Mouse (Mus musculus) adrenal gland, adult 18-20 months (tissue): ENCODE measurements around the gene Eif3k. TPM values are rescaled to one million over a fixed set of nuclear protein-coding genes. Genes with fewer than 3 reads are reported as not detected.

Experiments
- DNase-seq, 2 experiments: peaks; one replicate each; pipeline ENCODE4 v3.0.0; 2021 to 2022; ENCODE audit warnings: low spot score in 2 of 2
- total RNA-seq, 2 experiments: library from RNA; stranded (reverse); gene quantifications; 1 replicate in 1 of 2; 2 replicates in 1 of 2; pipeline ENCODE4 v1.2.3; 2021

The Eif3k gene
- total RNA-seq, 2 experiments from 2014 or later = 227 to 253 TPM

DNA sequence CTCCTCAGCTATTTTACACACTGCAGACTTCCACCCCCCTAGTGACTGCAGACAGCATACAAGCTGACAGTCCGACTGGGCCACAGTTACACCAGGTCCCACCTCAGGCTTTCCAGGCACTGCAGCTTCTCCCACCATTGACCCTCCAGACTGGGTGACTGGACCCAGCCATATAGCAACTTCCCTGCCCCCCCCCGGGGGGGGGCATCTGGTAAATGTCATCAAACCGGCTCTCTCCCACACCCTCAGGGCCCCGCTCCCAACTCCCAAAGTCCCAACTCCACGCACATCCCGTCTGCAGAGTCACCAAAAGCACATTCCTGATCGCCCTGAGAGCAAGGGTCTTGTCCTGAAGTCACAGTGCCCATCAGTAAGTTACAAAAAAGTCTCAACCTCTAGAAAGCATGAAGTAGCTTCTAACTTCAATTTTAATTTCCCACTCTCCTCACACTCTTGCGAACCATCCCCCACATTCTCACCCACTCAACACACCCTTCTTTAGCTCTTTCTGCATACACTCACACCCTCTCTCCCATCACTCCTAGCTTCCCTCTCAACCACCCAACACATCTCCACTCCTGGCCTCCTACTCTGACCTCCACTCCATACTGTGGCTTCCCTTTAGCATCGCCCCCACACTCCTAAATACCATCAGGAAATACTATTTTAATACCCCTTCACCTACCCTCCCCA, 21.2 kb downstream of the Eif3k start:
- DNase-seq = no peak

DNA sequence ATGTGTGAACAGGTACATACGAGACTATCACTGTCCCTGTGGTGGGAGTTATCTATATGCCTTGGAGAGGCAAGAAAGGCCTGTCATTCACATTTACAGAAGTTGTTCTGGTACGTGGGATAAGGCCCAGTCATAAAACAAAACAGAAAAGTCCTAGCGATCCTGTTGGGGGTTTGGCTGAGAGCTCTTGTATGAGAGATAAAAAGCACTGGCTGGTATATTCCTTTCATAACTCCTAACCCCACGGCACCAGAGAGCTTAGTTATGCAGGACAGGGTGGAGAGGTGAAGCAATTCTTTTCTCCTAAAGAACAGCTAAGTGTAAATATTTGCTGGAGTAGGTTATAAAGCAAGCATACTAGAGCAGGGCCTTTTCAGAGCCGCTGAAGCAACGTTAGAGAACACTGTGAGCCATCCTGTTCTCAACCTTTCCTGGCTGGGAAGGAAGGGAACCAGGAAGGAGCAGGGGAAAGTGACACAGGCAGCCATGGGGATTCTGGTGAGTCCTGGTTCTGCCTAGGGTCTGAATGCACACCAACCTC, 22.1 kb downstream of the Eif3k start:
- no peak for DNase-seq

GRCm38 (mm10) chr7:28958770-28959169, 22.9 kb downstream of the Eif3k start:
- no peak for DNase-seq

DNA sequence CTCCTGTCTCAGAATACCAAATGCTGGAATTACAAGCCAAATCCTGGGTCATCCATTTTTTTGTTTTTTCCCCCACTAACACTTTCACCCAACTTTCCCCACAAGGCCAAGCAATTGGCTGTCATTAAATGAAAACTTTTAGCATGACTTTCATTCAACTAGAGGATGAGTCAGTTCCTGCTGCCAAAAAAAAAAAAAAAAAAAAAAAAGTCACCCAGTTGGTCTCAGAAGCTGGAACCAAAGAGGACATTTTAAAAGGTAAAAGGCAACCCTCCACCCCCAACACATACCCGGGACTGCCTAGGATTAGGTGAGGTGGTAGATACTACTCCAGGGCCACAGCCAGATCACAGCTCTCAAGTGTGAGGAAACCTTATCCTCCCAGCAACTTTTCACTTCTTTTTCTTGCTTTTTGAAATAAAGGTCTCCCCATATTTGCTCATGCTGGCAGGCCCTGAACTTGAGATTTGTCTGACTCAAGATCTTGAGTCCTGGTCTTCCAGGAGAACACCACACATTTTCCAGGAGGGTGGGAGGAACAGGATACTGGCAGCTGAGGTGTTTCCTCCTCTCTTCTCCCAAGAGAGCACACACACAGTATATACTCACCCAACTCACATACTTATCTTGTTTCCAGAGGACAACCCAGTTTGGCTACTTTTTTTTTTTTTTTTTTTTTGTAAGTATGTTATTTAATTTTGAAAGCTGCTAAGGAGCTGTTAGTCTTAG, 23.5 kb downstream of the Eif3k start:
- no peak for DNase-seq

DNA sequence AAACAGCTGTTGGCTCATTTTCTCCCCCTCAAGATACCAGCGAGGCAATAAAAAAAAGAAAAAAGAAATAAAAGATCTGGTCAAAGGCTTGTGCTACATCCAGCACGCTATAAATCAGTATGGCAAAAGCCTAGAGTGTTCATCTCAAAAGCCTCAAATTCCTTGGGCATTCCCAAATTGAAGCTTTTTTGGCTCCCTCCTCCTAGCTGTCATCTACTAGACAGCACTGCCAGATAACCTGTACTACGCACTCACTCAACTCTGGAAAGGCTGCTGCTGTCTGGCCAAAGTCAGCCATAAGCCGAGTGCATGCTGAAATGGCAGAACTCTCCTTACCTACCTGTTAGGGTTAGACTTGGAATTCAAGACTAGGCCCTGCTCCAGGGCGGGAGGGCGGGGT, 24.4 kb downstream of the Eif3k start:
- no peak for DNase-seq

GRCm38 (mm10) chr7:28956270-28956669, 25.4 kb downstream of the Eif3k start:
- DNase-seq = no peak

DNA sequence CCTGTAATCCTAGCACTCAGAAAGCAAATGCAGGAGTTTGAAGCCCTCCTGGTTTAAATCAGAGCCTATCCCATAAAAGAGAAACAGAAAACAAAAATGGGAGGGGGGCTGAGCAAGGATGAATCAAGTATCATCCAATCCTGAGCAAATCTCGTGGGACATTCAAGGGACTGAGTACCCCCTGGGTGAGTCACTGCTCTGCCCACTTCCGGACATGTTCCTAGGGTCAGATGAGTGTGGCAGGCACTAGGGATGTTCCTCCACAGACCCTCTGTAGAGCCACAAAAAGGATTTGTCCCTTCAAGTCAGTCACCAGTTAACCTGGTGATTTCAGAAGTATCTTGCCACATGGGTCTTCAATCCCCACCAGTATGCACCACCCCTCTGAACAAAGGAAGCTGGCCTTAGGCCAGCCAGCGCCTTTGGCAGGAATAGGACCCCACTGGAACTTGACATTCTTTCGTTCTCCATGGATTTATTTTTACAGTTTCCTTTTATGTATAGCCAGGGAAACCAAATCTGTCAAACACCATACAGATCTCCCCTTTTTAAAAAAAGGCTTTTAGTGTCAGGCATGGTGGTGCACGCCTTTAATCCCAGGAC, 26.3 kb downstream of the Eif3k start:
- no peak for DNase-seq

GRCm38 (mm10) chr7:28954773-28955172, 26.9 kb downstream of the Eif3k start:
- DNase-seq = no peak

- no peak for DNase-seq
Observed at GRCm38 (mm10) chr7:28953476-28954376, 27.9 kb downstream of the Eif3k start.

DNA sequence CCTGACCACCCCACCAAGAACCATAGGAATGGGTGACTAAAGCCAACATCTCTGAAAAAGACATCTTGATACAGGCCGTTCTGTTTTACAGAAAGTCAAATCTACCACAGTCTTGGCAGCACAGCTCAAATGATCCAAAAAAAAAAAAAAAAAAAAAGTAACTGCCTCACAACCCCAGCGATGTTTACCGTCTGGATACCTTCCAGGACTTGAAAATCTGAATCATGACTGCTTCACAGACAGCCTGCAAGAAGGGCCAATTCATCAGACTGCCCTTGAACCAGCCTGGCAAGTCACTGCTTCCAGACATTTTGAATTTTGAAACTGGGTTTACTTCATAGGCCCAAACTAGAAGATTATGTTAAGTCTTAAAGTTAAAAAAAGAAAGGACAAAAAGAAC, 28.9 kb downstream of the Eif3k start:
- DNase-seq = no peak

- no peak for DNase-seq
Observed at GRCm38 (mm10) chr7:28951764-28952163, 29.9 kb downstream of the Eif3k start.

- no peak for DNase-seq
Observed at GRCm38 (mm10) chr7:28950346-28951037, 31.2 kb downstream of the Eif3k start.

- DNase-seq = no peak
Observed at GRCm38 (mm10) chr7:28949298-28949697, 32.4 kb downstream of the Eif3k start.

DNA sequence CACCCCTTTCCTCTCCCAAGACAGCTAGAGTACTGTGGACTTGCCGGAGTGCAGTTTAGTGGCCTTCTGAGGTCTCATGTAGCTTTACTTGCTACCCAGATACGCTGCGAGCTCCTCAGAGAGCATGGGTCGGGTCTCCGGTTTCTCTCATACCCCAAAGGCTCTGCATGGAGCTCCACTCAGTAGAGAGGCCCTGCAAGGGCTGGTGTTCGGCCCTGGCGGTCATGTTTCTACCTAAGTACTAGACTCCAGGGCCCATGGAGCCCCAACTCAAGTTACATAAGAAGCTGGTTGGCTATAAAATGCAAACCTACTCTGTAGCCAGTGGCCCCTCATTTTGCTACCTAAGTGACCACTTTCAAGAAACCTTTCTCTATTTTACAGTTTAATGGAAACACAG, 32.9 kb downstream of the Eif3k start:
- no peak for DNase-seq

- DNase-seq = no peak
Observed at GRCm38 (mm10) chr7:28946271-28946610, 35.4 kb downstream of the Eif3k start.

DNA sequence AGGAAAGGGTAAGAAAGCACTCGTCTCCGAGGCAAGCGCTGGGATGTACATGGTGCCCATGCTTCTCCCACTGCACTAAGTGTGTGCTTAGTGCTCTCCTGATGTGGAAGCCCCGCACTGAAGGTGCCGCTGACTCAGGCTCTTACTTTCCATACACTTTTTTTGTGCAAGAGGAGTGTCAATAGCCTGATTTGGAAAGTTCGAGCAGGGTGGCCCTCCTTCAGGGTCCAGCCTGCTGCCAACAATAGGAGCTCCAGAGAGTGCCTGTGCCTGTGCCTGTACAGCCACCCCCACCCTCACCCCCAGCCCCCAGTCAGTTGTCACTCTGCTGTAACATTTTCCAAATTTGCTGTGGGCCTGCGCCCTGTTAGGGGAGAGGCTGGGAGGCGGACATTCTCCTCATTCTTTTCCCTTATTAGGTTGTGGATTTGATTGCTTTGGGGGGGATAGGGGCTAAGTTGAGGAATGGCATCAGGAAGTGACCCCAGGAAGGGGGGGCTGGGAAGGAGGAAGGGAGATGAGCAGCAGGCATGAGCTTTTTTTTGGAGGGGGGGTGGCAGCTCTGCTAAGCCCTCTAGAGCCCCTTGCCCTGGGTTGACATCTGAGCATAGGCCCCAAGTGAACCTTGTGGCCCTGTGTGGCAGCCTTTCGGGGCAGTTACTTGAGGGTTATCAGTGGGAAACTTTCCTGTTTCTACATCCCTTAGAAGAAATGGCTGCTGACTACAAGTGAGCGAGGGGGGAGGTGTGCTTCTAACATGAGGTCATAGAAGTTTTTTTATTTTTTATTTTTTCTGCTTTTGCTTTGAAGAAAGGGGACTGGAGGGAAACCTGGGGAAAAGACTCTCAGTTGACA, 36.0 kb downstream of the Eif3k start:
- no peak for DNase-seq

DNA sequence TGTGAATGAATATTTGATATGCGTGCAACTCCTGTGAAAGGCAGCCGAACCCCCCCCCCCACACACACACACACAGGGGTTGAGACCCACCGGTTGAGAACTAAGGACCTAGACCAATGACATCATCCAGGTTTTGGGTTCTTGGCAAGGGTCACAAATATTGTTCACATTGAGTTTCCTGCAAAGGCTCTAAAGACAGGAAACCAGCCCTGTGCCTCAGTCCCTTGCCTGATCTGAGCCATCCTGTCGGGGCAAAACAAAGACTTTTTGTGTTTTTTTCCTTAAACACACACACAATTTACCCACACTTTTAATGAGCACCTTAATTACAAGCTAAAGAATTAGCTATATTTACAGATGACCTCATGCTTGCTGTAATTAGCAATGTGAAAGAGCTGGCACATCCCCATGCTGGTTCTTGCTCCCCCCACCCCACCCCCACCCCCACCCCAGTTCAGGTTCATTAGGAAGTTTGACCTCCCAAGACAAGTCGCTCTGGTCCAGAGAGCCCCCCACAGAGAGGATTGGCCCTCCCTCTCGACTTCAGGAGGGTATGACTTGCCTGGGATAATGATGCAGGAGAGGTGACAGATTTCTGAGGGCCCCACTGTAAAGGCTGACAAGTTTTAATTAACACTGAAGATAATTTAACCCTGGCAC, 36.8 kb downstream of the Eif3k start:
- no peak for DNase-seq

DNA sequence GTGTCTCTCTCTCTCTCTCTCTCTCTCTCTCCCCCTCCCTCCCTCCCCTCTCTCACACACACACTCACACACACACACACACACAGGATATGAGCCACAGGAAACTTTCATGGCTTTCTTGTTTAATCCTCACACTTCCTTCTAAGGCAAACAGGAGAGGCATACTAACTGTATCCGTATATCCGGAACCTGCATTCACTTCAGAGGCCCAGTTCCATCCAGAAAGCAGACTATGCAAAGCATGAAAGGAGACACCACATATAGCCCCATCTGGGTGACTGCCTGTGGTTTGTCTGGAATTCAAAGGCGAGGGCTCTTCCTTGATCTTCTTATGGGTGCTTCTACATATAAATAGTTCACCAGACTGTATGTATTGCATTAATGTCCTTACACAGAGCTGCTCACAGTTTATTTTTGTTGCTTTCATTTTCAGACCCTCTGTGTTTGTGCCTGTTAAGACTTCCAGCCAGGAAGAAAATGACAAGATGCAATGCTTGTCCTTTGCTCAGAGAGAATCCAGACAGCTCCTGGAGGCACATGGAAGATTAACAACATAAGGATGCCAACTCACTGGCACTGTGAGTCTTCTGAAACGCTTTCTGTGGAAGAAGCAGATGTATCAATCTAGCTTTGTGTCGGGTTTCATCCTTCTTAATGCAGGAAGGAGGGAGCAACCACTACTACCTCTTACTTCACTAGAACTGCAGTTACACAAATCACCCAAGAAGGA, 38.0 kb downstream of the Eif3k start:
- no peak for DNase-seq
